Mouse (Mus musculus) ES-Bruce4 (cell line): ENCODE measurements around the gene Ube2e1.

Experiments
- CTCF ChIP-seq: IDR thresholded peaks from one replicate; pipeline ENCODE4 v1.8.1; 2011; ENCODE audit warnings: low read depth, low read length
- EP300 ChIP-seq: IDR thresholded peaks from 2 replicates; pipeline ENCODE4 v1.6.1; 2011; ENCODE audit warnings: low read depth, low read length; ENCODE audit not compliant: insufficient read depth
- POLR2A ChIP-seq: IDR thresholded peaks from one replicate; pipeline ENCODE4 v1.8.1; 2011; ENCODE audit warnings: low read length; ENCODE audit not compliant: insufficient read depth

GRCm38 (mm10) chr14:18242638-18243130, 89.0 kb downstream of the Ube2e1 start:
- TF ChIP-seq CTCF (no peak), POLR2A (no peak), EP300 (no peak)
